Mouse (Mus musculus) cerebellum, postnatal 14 days (tissue): Measurements from ENCODE around the gene Eml4.
A peak's percentile ranks its signal among the peaks of the same experiment; 100 is the strongest.

ENCODE experiments used
- DNase-seq, 2 experiments: peaks; one replicate each; pipeline ENCODE4 v3.0.0; 2021; ENCODE audit warnings: mixed read lengths in 2 of 2

The Eml4 gene

DNA sequence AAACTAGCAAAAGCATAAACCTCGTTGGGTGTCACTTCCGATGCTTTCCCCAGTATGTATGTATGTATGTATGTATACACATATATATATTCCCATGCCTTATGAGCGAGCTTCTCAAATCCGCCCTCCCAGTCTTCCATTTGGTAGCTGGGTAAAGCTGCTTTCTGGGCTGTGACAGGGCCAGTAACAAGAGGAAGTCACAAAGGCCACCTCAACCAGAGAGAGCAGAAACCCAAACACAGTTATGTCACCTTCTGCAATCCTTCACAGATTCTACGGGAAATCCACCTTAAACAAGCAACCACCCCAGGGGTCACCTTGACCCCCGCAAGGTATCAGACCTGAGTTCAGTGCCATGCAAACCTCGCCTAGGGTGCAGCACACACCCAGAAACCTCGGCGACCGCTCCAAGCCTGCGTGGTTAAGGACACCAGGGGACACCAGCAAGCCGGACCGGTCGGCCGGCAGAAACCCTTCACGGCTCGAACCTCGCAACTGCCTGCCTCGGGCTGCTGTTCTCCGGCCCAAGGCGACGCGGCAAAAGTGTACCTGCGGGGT, 163.0 kb downstream of the Eml4 start:
- DNase-seq: no peak

DNA sequence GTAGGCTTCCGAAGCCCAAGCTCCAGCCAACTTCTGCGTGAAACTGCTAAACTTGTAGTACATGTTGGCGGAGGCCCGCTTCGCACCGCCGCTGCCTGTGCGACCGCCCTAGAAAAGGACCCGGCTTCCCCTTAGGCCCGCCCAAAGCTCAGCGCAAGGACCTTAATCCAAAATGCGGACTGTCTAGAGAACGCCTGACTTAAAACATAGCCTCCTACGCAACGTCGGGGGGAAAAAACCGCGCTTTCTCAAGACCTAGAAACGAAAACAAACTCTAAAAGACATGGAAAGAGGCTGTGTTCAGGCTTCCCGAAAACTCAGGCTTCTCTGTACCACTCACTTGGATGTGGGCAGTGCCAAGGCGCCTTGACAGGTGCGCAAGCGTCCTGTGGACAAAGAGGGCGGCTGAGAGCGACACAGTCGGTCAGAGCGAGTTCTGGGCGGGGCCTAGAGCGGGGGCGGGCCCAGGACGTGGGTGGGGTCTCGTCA, 163.5 kb downstream of the Eml4 start:
- peak; percentile 93 for DNase-seq

DNA sequence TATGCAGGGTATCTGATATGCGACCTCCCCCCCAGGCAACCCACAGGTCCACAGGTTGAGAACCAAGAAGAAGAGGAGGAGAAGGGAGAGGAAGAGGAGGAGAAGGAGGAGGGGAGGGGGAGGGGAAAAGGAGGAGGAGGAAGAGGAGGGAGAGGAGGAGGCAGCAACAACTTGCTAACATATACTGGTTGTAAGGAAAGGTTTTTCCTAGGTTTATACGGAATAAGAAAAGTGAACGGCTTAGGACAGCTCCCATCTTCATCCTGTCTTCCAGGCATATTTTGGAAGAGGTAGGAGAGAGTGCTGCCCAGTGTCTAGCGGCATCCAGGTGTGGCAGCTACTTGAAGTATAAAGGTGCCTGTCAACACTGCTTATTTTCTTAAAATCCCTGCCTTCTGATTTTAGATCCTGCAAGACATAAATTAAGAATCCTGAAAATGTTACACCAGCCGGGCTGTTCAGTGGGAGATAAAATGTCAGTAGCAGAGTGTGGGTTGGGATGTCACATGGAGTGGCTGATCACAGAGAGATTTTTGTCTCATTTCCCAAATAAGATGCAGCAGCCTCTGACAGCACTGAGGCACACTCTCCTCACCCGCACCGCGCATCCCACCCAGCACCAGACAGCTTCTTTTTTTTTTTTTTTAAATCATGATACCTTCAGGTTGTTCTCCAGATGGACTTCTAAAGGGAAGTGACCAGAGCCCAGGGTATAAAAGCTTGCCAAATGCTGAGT, 166.7 kb downstream of the Eml4 start, which contains the start of gene Cox7a2l:
Gene Cox7a2l, minus strand, starts transcription at position 51 of the 736 bp plus-strand sequence.
- no peak for DNase-seq

DNA sequence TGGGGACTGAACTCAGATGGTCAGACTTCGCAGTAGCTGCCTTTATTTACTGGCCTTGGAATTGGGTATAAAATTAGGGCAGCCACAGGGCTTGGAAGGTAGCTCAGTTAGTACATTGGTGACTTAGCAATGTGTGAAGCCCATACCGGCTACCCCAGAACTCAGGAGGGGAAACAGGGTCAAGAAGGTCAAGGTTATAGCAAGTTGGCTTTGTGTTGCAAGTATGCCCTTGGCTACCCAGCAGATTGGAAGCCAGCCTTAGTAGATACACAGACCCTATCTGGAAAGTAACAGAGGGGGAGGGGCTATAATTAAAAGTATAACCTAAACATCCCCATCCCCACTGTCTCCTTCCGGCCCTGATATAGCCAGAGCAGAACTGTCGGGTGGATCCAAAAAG, 171.2 kb downstream of the Eml4 start:
- DNase-seq: no peak

DNA sequence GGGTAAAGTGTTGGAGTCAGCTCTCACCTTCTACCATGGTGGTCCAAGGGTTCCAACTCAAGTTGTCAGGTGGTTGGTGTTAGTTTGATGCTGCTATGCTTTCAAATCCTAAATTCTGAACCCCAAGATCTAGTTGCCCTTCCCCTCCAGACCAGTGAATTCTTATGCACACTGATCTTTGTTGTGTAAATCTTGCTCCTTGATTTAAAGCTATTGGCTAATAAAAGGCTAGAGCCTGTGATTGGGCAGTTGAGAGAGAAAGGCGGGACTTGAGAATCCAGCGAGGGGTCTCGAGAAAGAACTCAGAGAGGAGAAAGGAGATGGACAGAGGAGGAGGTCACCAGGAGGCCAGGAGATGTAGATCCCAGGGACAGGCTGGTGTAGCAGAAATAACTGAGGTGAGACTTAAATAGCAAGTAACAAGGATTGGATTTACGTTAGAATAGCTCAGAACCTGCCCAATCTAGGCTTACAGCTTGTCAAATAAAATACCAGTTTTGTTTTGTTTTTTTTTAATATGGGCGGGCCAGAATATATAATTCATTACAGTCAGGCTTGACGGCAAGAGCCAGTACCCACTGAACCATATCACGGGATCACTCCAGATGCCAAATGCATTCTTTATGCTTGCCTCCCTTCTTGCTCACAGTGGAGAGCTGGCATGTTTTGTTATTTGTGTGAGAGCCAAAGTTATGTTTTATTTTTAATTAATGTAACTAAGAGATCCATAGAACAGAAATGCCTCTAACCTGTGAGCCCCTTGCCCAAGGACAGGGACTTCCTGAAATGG, 172.1 kb downstream of the Eml4 start:
- no peak for DNase-seq

DNA sequence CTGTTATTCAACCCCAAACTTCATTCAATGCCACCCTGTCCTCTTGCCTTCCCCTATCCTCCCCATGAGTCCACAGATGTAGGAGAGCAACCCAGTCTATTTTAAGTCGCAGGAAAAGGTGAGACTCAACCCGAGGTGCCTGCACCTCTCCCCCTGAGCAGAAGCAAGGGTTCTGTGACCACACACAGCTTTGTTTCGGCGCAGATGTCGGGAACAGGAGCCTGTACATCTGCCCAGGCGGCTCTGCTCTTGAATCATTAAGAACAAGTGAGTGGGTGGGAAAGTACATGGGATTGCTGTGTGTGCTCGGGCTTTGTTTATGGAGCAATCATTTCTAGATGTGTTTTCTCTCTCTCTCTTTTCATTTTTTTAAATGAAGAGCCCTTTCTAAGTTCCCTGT, 174.0 kb downstream of the Eml4 start:
- no peak for DNase-seq

DNA sequence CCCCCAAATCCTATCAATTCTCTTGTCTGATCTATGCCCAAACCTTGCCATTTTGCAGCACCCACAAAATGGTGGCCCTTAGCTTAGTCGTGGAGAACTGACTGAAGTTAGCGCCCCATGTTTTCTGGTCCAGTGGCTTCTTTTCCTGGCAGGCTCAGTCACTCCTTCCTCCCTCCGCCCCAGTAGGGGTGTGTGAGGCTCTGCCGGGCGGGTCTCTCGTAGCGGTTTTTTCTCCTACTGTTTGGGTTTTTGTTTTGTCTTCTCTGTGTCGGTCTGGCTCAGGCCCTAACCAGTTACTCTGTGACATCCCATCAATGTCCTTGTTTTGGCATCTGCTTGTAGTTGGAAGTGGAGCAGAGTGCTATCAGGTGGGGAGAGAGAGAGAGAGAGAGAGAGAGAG, 174.9 kb downstream of the Eml4 start:
- DNase-seq: no peak

DNA sequence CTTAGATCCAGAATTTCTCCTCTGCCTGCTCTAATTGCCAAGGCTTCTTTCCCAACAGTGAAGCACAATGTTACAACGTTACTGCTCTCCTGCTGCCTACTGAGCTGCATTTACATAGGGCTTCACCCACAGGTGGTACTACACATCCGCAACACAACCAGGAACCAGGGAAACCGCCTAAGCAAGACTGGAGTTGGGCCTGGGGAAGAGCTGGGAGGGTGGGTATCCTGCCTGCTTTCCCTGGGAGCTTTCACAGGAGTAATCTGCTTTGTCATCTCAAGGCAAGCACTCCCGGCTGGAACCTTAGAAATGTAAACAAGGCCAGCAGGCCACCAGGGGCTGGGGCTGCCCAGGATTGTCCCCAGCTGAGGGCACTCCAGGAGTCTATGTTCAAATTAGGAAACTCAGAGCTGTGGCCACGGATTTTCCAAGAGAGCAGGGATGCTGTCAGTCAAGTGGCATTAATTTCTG, 175.4 kb downstream of the Eml4 start:
- no peak for DNase-seq

DNA sequence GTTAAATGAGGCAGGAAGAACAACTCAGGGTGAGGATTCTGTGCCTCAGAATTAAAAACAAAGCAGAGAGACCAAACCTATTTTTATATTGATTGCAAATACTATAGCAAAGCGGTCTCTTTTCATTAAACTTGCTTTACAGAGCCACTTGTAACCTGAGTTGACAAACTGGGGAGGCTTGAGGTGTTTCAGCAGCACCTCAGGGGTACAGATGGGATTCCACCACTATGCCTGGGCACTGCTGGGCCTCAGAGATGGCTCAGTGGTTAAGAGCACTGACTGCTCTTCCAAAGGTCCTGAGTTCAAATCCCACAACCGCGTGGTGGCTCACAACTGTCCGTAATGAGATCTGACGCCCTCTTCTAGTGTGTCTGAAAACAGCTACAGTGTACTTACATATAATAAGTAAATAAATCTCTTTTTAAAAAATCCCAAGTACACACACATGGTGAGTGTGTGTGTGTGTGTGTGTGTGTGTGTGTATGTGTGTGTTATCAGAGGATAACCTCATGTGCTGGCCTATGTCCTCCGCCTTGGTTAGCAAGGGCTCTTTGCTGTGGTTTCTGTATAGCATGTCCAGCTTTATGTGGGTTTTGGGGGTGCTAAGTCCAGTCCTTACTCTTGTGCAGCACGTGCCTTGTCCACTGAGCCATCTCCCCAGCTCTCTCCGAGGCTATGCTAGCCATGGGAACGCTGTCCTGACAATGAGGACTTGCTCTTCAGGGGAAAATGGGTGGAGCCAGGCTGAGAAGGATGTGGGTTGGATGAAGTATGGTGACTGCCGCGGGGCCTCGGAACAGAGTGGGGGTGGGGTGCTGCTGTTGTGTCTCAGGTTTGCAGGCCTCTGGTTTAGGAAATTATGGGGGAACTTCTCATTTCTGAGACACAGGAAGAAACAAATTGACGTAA, 176.1 kb downstream of the Eml4 start:
- DNase-seq: peak in 1 of 2 experiments; percentile 29

DNA sequence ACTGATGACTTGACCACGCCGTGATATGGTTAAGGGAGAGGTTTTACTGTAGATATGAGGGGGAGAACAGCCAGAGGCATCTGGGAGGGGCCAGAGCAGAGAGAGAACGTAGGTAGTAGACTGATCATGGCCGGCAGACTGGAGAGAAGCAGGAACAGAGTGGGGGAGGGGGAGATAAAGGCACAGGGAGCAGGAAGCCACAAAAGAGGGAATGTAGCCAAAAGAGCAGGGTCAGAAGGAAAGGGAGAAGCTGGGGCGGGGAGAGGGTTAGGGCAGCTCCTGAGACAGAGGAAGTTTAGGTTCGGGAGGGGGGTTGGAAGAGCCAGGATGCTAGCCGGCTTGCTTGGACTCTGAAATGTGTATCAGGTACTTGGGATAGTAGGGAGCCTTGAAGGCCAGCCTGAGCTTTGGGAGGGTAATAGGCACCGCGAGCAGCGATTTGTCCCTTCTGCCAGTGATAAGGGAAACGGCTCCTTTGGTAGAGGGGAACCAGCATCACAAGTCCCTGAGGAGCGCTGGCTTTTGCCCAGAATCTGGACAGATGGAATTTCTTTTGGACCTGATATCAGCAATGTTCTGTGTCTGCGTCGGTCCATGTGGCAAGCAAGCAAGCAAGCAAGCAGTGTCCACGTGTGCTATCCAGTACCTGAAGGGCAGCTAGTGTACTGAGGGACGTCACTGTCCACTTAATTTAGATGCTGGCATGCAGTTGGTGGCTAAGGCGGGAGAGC, 177.1 kb downstream of the Eml4 start:
- DNase-seq: peak; percentile 30 to 58
